In genomic region chr16:5255081-5255740, GRCm38 (mm10) we compare ENCODE assay signal across 8 mouse cellular contexts. TPM values are rescaled to one million over a fixed set of nuclear protein-coding genes. Genes with fewer than 3 reads are reported as not detected.
DNase-seq lines count a peak whose midpoint lies in the region; ATAC-seq and TF ChIP-seq lines count a peak whose summit lies in the region.

No protein-coding gene starts in this region.

- H3K4me2 ChIP-seq in hindbrain, embryonic 13.5 days = peak overlapping the region; percentile 80

- TF ChIP-seq CTCF in layer of hippocampus, adult 2 months (conservative IDR thresholded peaks at IDR 0.05) = no peak

- peak; percentile 15 for ATAC-seq in hindbrain, embryonic 13.5 days (ENCODE audit: low FRiP score)

- H3K27ac ChIP-seq in layer of hippocampus, adult 2 months = peak overlapping the region; percentile 80
- peak overlapping the region; percentile 74 for H3K27ac ChIP-seq in brown adipose tissue, adult 24 weeks (replicated peaks; ENCODE audit: low read depth, low read length)
- peak overlapping the region; percentile 46 for H3K27ac ChIP-seq in hindbrain, embryonic 13.5 days
- H3K27ac ChIP-seq in macrophage = peak overlapping the region; percentile 68

- H3K4me3 ChIP-seq in layer of hippocampus, adult 2 months = peak overlapping the region; percentile 80
- H3K4me3 ChIP-seq in brown adipose tissue, adult 24 weeks (ENCODE audit: insufficient read depth, low read depth, low read length) = peak overlapping the region; percentile 68
- peak overlapping the region; percentile 56 for H3K4me3 ChIP-seq in hindbrain, embryonic 13.5 days
- H3K4me3 ChIP-seq in macrophage (ENCODE audit: inconsistent target) = peak overlapping the region; percentile 87

- H3K79me2 ChIP-seq in macrophage (ENCODE audit: inconsistent target) = no peaks in the 10 kb centered on the region; the same call in 1 of the 2 replicates

- DNase-seq in layer of hippocampus, adult 2 months (ENCODE audit: low spot score in 2 of 2) = no peak
- no peak for DNase-seq in layer of hippocampus, postnatal 25 days (ENCODE audit: extremely low spot score in 1 of 2, low spot score in 1 of 2)
- DNase-seq in left cerebral cortex, adult 18-20 months (ENCODE audit: low spot score in 2 of 2) = no peak
- no peak for DNase-seq in spleen, adult 18-20 months
- DNase-seq in urinary bladder, postnatal 4 days (ENCODE audit: low spot score in 2 of 2) = no peak

- no peaks in the 10 kb centered on the region for H3K9me3 ChIP-seq in hindbrain, embryonic 13.5 days

- peak overlapping the region; percentile 77 for H3K9ac ChIP-seq in hindbrain, embryonic 13.5 days

- H3K27me3 ChIP-seq in hindbrain, embryonic 13.5 days = no peaks in the 10 kb centered on the region

- H3K36me3 ChIP-seq in hindbrain, embryonic 13.5 days = 0 out of 2 replicates have a peak, but pooled peaks cover 2% of the 10 kb centered on the region
- peaks cover 8% of the 10 kb centered on the region; the same call in 1 of the 2 replicates for H3K36me3 ChIP-seq in macrophage (ENCODE audit: inconsistent target)

- H3K4me1 ChIP-seq in brown adipose tissue, adult 24 weeks (ENCODE audit: control insufficient read depth, insufficient read depth, insufficient read length, low read length) = peaks cover 5% of the 10 kb centered on the region; the same call in 1 of the 2 replicates
- peaks cover 17% of the 10 kb centered on the region for H3K4me1 ChIP-seq in hindbrain, embryonic 13.5 days (replicated peaks)

- WGBS in hindbrain, embryonic 13.5 days = 2% methylated on average over 27 of the region's 27 CpGs
- WGBS in macrophage (ENCODE audit: missing documents) = 1% methylated on average over 27 of the region's 27 CpGs

RNA-seq across cellular contexts. Expression of gene Eef2kmt, which starts 0.6 kb away (rescaled TPM):
- 1 to 10 TPM; 4.7 TPM for total RNA-seq in layer of hippocampus, adult 2 months (2021)
- total RNA-seq in layer of hippocampus, postnatal 25 days (2021) = 1 to 10 TPM; 3.3 to 5.6 TPM
- polyA plus RNA-seq in brown adipose tissue, adult 24 weeks (2012; ENCODE audit: insufficient read depth, insufficient read length, missing spikeins) = 29.4 and 34.0 TPM in 2 replicates
- 8.9 and 11.4 TPM in 2 replicates for polyA plus RNA-seq in hindbrain, embryonic 13.5 days (2015; fragmentation: Nextera tagmentation; extraction: Ambion mirVana)
- 10 to 100 TPM in 15 of 26 experiments, 1 to 10 TPM in 11; 1.3 to 28.7 (median 13.0) TPM for total RNA-seq in macrophage (2018; cell fraction: chromatin; rRNA removed)
- total RNA-seq in macrophage (2018; cell fraction: cytosol; rRNA removed) = 10 to 100 TPM in 23 of 26 experiments, 1 to 10 TPM in 3; 7.1 to 17.3 (median 13.3) TPM
- total RNA-seq in macrophage (2018; cell fraction: nucleus; rRNA removed) = 10 to 100 TPM in 13 of 26 experiments, 1 to 10 TPM in 13; 2.8 to 24.8 (median 9.6) TPM
- polyA plus RNA-seq in macrophage (2018) = 7.8 to 17.8 TPM (median 12.3 TPM) in 3 replicates
- 1 to 10 TPM; 4.2 to 4.3 TPM for total RNA-seq in left cerebral cortex, adult 18-20 months (2021)

RNA-seq across cellular contexts. Expression of gene Alg1, which starts 21.8 kb away (rescaled TPM):
- 10 to 100 TPM; 28.7 to 32.1 TPM for total RNA-seq in layer of hippocampus, adult 2 months (2021)
- total RNA-seq in layer of hippocampus, postnatal 25 days (2021) = 10 to 100 TPM; 27.1 to 31.7 TPM
- 20.0 and 20.2 TPM in 2 replicates for polyA plus RNA-seq in brown adipose tissue, adult 24 weeks (2012; ENCODE audit: insufficient read depth, insufficient read length, missing spikeins)
- polyA plus RNA-seq in hindbrain, embryonic 13.5 days (2015; fragmentation: Nextera tagmentation; extraction: Ambion mirVana) = 36.2 and 38.1 TPM in 2 replicates
- total RNA-seq in macrophage (2018; cell fraction: chromatin; rRNA removed) = 10 to 100 TPM; 10.6 to 76.1 (median 36.0) TPM
- total RNA-seq in macrophage (2018; cell fraction: cytosol; rRNA removed) = 10 to 100 TPM; 21.2 to 39.7 (median 31.1) TPM
- 10 to 100 TPM; 13.3 to 57.3 (median 40.5) TPM for total RNA-seq in macrophage (2018; cell fraction: nucleus; rRNA removed)
- polyA plus RNA-seq in macrophage (2018) = 12.8 to 37.1 TPM (median 35.5 TPM) in 3 replicates
- 10 to 100 TPM; 25.6 to 26.8 TPM for total RNA-seq in left cerebral cortex, adult 18-20 months (2021)

RNA-seq across cellular contexts. Expression of gene AU021092, which starts 33.1 kb away (rescaled TPM):
- total RNA-seq in layer of hippocampus, adult 2 months (2021) = 1 to 10 TPM; 4.6 to 4.9 TPM
- total RNA-seq in layer of hippocampus, postnatal 25 days (2021) = 1 to 10 TPM; 4.8 to 5.9 TPM
- not detected in 2 replicates for polyA plus RNA-seq in brown adipose tissue, adult 24 weeks (2012; ENCODE audit: insufficient read depth, insufficient read length, missing spikeins)
- polyA plus RNA-seq in hindbrain, embryonic 13.5 days (2015; fragmentation: Nextera tagmentation; extraction: Ambion mirVana) = 12.7 and 14.9 TPM in 2 replicates
- not detected for total RNA-seq in macrophage (2018; cell fraction: chromatin; rRNA removed)
- total RNA-seq in macrophage (2018; cell fraction: cytosol; rRNA removed) = not detected
- not detected for total RNA-seq in macrophage (2018; cell fraction: nucleus; rRNA removed)
- not detected in 3 replicates for polyA plus RNA-seq in macrophage (2018)
- 1 to 10 TPM; 4.5 TPM for total RNA-seq in left cerebral cortex, adult 18-20 months (2021)

RNA-seq across cellular contexts. Expression of gene Nagpa, which starts 51.4 kb away (rescaled TPM):
- total RNA-seq in layer of hippocampus, adult 2 months (2021) = 10 to 100 TPM; 12.2 to 15.9 TPM
- total RNA-seq in layer of hippocampus, postnatal 25 days (2021) = 10 to 100 TPM in 1 of 2 experiments, 1 to 10 TPM in 1; 9.7 to 12.9 TPM
- 8.9 and 12.7 TPM in 2 replicates for polyA plus RNA-seq in brown adipose tissue, adult 24 weeks (2012; ENCODE audit: insufficient read depth, insufficient read length, missing spikeins)
- polyA plus RNA-seq in hindbrain, embryonic 13.5 days (2015; fragmentation: Nextera tagmentation; extraction: Ambion mirVana) = 11.9 and 12.1 TPM in 2 replicates
- 10 to 100 TPM in 21 of 26 experiments, 1 to 10 TPM in 5; 5.3 to 37.8 (median 17.8) TPM for total RNA-seq in macrophage (2018; cell fraction: chromatin; rRNA removed)
- 10 to 100 TPM; 39.3 to 77.6 (median 58.5) TPM for total RNA-seq in macrophage (2018; cell fraction: cytosol; rRNA removed)
- total RNA-seq in macrophage (2018; cell fraction: nucleus; rRNA removed) = 10 to 100 TPM; 21.5 to 97.8 (median 63.2) TPM
- polyA plus RNA-seq in macrophage (2018) = 75.7 to 106 TPM (median 79.8 TPM) in 3 replicates
- 10 to 100 TPM; 13.2 to 14.6 TPM for total RNA-seq in left cerebral cortex, adult 18-20 months (2021)
